Mouse (Mus musculus): ENCODE measurements around the gene Immt. TPM values are rescaled to one million over a fixed set of nuclear protein-coding genes. Genes with fewer than 3 reads are reported as not detected.

Gene Immt
- polyA plus RNA-seq, 1 experiment, result 128 TPM

DNA sequence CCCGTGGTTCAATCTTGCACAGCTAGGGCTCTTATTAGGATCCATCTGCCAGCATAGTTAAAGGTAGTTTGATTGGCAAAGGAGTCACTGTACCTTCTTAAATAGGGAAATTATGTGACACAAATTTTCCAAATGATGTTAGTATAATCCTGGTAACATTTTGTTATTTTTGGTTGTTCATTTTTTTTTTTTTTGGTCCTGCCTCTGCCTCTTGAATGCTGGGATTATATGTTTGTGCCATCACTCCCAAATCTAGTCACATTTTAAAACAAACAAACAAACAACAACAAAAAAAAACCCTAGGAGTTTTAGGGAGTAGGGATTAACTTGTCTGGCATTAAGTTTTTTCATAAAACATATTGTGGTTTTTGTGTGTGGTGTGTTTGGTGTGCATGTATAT lies 4.3 kb upstream of the Immt start, which contains the start of gene Mrpl35:
Mrpl35 (minus strand) TSS at position 101 of the 400 bp plus-strand sequence.
- no peak within 1 kb of the TSS for H3K4me3 ChIP-seq
- no peak within 1 kb of the TSS for H3ac ChIP-seq (ENCODE audit: control insufficient read depth, insufficient read length)
- H3K79me2 ChIP-seq (ENCODE audit: control insufficient read depth, insufficient read depth), result peaks cover 13% of the 10 kb centered on the region
- TF ChIP-seq SRF (IDR thresholded peaks at IDR 0.05; ENCODE audit: control insufficient read depth, insufficient read length, low read depth), result no peak
- no peak for TF ChIP-seq E2F4 (IDR thresholded peaks at IDR 0.05; ENCODE audit: insufficient read depth)
- no peak for TF ChIP-seq USF1 (IDR thresholded peaks at IDR 0.05; ENCODE audit: low read depth)
- no peak for TF ChIP-seq TCF3 (IDR thresholded peaks at IDR 0.05; ENCODE audit: insufficient read length, low read depth)
- TF ChIP-seq CEBPB (IDR thresholded peaks at IDR 0.05; ENCODE audit: insufficient read depth, poor library complexity, severe bottlenecking), result no peak
- no peaks in the 10 kb centered on the region for H3K36me3 ChIP-seq (ENCODE audit: control insufficient read depth, insufficient read depth)
- no peak within 1 kb of the TSS for H3K4me2 ChIP-seq (ENCODE audit: low read depth)
- no peaks in the 10 kb centered on the region for H3K27me3 ChIP-seq (ENCODE audit: control insufficient read depth, insufficient read depth, insufficient read length)

- Histone ChIP-seq H3ac (ENCODE audit: control insufficient read depth, insufficient read length) (no peak overlapping the region), H3K36me3 (ENCODE audit: control insufficient read depth, insufficient read depth) (peaks cover 13% of the 10 kb centered on the region), H3K27me3 (ENCODE audit: control insufficient read depth, insufficient read depth, insufficient read length) (no peaks in the 10 kb centered on the region), H3K4me2 (ENCODE audit: low read depth) (peak overlapping the region; percentile 84), H3K4me3 (peak overlapping the region; percentile 61), H3K79me2 (ENCODE audit: control insufficient read depth, insufficient read depth) (peaks cover 32% of the 10 kb centered on the region)
- no peak for TF ChIP-seq TCF3 (IDR thresholded peaks at IDR 0.05; ENCODE audit: insufficient read length, low read depth)
- TF ChIP-seq SRF (IDR thresholded peaks at IDR 0.05; ENCODE audit: control insufficient read depth, insufficient read length, low read depth), result no peak
- TF ChIP-seq E2F4 (IDR thresholded peaks at IDR 0.05; ENCODE audit: insufficient read depth), result no peak
- TF ChIP-seq POLR2A (IDR thresholded peaks at IDR 0.05; ENCODE audit: insufficient read length, low read depth), result no peak
- TF ChIP-seq USF1 (IDR thresholded peaks at IDR 0.05; ENCODE audit: low read depth), result no peak
Observed at GRCm38 (mm10) chr6:71829768-71830167, 1.4 kb upstream of the Immt start.

DNA sequence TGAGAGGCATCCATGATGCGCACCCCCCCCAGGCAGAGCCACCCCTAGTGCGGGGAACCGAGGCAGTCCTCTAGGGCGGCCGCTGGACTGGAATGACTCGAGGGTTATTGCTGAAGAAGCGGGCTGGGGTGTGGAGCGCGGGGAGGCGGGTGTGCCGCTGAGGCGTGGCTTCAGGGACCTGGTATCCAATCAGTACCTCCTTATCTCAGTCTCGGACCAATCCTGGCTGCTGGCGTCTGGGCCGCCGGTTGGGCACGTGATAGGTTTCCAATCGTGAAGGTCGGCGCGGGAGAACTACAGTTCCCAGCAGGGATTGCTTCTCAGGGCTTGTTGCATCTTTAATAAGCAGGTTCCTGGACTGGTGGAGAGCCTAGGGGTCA lies 440 bp downstream of the Immt start:
- Histone ChIP-seq H3K36me3 (ENCODE audit: control insufficient read depth, insufficient read depth) (peaks cover 21% of the 10 kb centered on the region), H3K4me3 (peak overlapping the region; percentile 61), H3ac (ENCODE audit: control insufficient read depth, insufficient read length) (peak overlapping the region; percentile 59), H3K27me3 (ENCODE audit: control insufficient read depth, insufficient read depth, insufficient read length) (no peaks in the 10 kb centered on the region), H3K4me2 (ENCODE audit: low read depth) (peak overlapping the region; percentile 94), H3K79me2 (ENCODE audit: control insufficient read depth, insufficient read depth) (peaks cover 48% of the 10 kb centered on the region)
- TF ChIP-seq USF1 (IDR thresholded peaks at IDR 0.05; ENCODE audit: low read depth) (peak; percentile 97), REST (IDR thresholded peaks at IDR 0.05; ENCODE audit: insufficient read depth, insufficient read length) (no peak), E2F4 (IDR thresholded peaks at IDR 0.05; ENCODE audit: insufficient read depth) (peak; percentile 19), MYOD1 (IDR thresholded peaks at IDR 0.05; ENCODE audit: control insufficient read depth in 1 of 3, insufficient read length in 2 of 3, low read depth in 2 of 3) (no peak)

GRCm38 (mm10) chr6:71836811-71837210 lies 5.7 kb downstream of the Immt start:
- TF ChIP-seq POLR2A (IDR thresholded peaks at IDR 0.05; ENCODE audit: insufficient read length, low read depth), result no peak
- TF ChIP-seq MYOG (IDR thresholded peaks at IDR 0.05; ENCODE audit: control insufficient read depth in 1 of 3, insufficient read depth in 1 of 3, insufficient read length in 2 of 3, low read depth in 2 of 3), result no peak
- no peak for TF ChIP-seq POLR2AphosphoS2 (IDR thresholded peaks at IDR 0.05; ENCODE audit: insufficient read length, low read depth)
- no peak for TF ChIP-seq SRF (IDR thresholded peaks at IDR 0.05; ENCODE audit: control insufficient read depth, insufficient read length, low read depth)
- no peak for TF ChIP-seq MYOD1 (IDR thresholded peaks at IDR 0.05; ENCODE audit: control insufficient read depth in 1 of 3, insufficient read length in 2 of 3, low read depth in 2 of 3)
- TF ChIP-seq REST (IDR thresholded peaks at IDR 0.05; ENCODE audit: insufficient read depth, insufficient read length), result no peak
- no peak for TF ChIP-seq MAX (IDR thresholded peaks at IDR 0.05; ENCODE audit: low read depth)
- no peak for TF ChIP-seq CEBPB (IDR thresholded peaks at IDR 0.05; ENCODE audit: insufficient read depth, poor library complexity, severe bottlenecking)
- TF ChIP-seq TCF12 (IDR thresholded peaks at IDR 0.05; ENCODE audit: insufficient read depth, poor library complexity, severe bottlenecking), result no peak
- no peak for TF ChIP-seq TCF3 (IDR thresholded peaks at IDR 0.05; ENCODE audit: insufficient read length, low read depth)
- TF ChIP-seq E2F4 (IDR thresholded peaks at IDR 0.05; ENCODE audit: insufficient read depth), result no peak
- no peak for TF ChIP-seq USF1 (IDR thresholded peaks at IDR 0.05; ENCODE audit: low read depth)

GRCm38 (mm10) chr6:71839815-71840214 lies 8.7 kb downstream of the Immt start:
- peaks cover 17% of the 10 kb centered on the region for H3K36me3 ChIP-seq (ENCODE audit: control insufficient read depth, insufficient read depth)
- TF ChIP-seq MYOG (IDR thresholded peaks at IDR 0.05; ENCODE audit: control insufficient read depth in 1 of 3, insufficient read depth in 1 of 3, insufficient read length in 2 of 3, low read depth in 2 of 3) (no peak), CEBPB (IDR thresholded peaks at IDR 0.05; ENCODE audit: insufficient read depth, poor library complexity, severe bottlenecking) (no peak), MAX (IDR thresholded peaks at IDR 0.05; ENCODE audit: low read depth) (no peak), MYOD1 (IDR thresholded peaks at IDR 0.05; ENCODE audit: control insufficient read depth in 1 of 3, insufficient read length in 2 of 3, low read depth in 2 of 3) (no peak), E2F4 (IDR thresholded peaks at IDR 0.05; ENCODE audit: insufficient read depth) (no peak), SRF (IDR thresholded peaks at IDR 0.05; ENCODE audit: control insufficient read depth, insufficient read length, low read depth) (no peak), TCF3 (IDR thresholded peaks at IDR 0.05; ENCODE audit: insufficient read length, low read depth) (no peak), USF1 (IDR thresholded peaks at IDR 0.05; ENCODE audit: low read depth) (no peak), POLR2A (IDR thresholded peaks at IDR 0.05; ENCODE audit: insufficient read length, low read depth) (no peak), POLR2AphosphoS2 (IDR thresholded peaks at IDR 0.05; ENCODE audit: insufficient read length, low read depth) (no peak), REST (IDR thresholded peaks at IDR 0.05; ENCODE audit: insufficient read depth, insufficient read length) (no peak), TCF12 (IDR thresholded peaks at IDR 0.05; ENCODE audit: insufficient read depth, poor library complexity, severe bottlenecking) (no peak)
- H3ac ChIP-seq (ENCODE audit: control insufficient read depth, insufficient read length), result no peak overlapping the region
- no peaks in the 10 kb centered on the region for H3K27me3 ChIP-seq (ENCODE audit: control insufficient read depth, insufficient read depth, insufficient read length)
- no peak overlapping the region for H3K4me2 ChIP-seq (ENCODE audit: low read depth)
- no peak overlapping the region for H3K4me3 ChIP-seq
- H3K79me2 ChIP-seq (ENCODE audit: control insufficient read depth, insufficient read depth), result peaks cover 78% of the 10 kb centered on the region

More at GRCm38 (mm10) chr6:71836811-71837210, 5.7 kb downstream of the Immt start:
- Histone ChIP-seq H3K4me3 (no peak overlapping the region), H3ac (ENCODE audit: control insufficient read depth, insufficient read length) (no peak overlapping the region), H3K4me2 (ENCODE audit: low read depth) (no peak overlapping the region), H3K27me3 (ENCODE audit: control insufficient read depth, insufficient read depth, insufficient read length) (no peaks in the 10 kb centered on the region), H3K79me2 (ENCODE audit: control insufficient read depth, insufficient read depth) (peaks cover 91% of the 10 kb centered on the region), H3K36me3 (ENCODE audit: control insufficient read depth, insufficient read depth) (peaks cover 21% of the 10 kb centered on the region)

Data from myocyte (in vitro differentiated cells).